Mouse (Mus musculus) embryonic stem cell, embryonic (primary cell): ENCODE results near the gene Hspb1.

Experiments
- CTCF ChIA-PET, 4 experiments: fragments of 300-600 bp in 2 of 4; fragments of 350-600 bp in 2 of 4; sonication (Branson Sonifier 250); formaldehyde crosslinking; loops; one replicate each; lab custom pipeline; 2022; ENCODE audit warnings: inconsistent platforms in 2 of 4; lab: Charles Lee
- POLR2A ChIA-PET, 4 experiments: fragments of 300-600 bp in 2 of 4; fragments of 350-600 bp in 2 of 4; sonication (Branson Sonifier 250); formaldehyde crosslinking; loops; one replicate each; lab custom pipeline; 2022; ENCODE audit warnings: antibody characterized with exemption in 4 of 4, inconsistent platforms in 1 of 4; lab: Charles Lee

The Hspb1 gene

GRCm38 (mm10) chr5:135934481-135935175 is 46.9 kb downstream of the Hspb1 start, which contains the start of gene Ywhag:
TSS of gene Ywhag (minus strand) at chr5:135934616.
- POLR2A ChIA-PET, result interaction anchor here (0.5 to 3.3 kb wide), 131 partner anchors 8 to 1852 kb away, joined by 3 to 221 read pairs (median 5); partner anchors contain the start of genes Hspb1 (in 3 of the 4), Mdh2 (in 3 of the 4), Styxl1 (in 3 of the 4) and Dtx2 (in 2 of the 4)
- CTCF ChIA-PET, result interaction anchor here (0.5 to 1.7 kb wide), 23 partner anchors 13 to 772 kb away, joined by 3 to 19 read pairs (median 5); partner anchors contain the start of gene Sh2b2 (in 1 of the 4)

- CTCF ChIA-PET, result interaction anchor here (0.5 to 1.7 kb wide), 23 partner anchors 14 to 787 kb away, joined by 3 to 19 read pairs (median 5); partner anchors contain the start of gene Sh2b2 (in 1 of the 4)
Measured at GRCm38 (mm10) chr5:135935176-135935523, 47.4 kb downstream of the Hspb1 start.

GRCm38 (mm10) chr5:135935641-135936190 is 48.0 kb downstream of the Hspb1 start:
- CTCF ChIA-PET, result interaction anchor here (0.5 to 1.7 kb wide), 15 partner anchors 8 to 1224 kb away, joined by 3 to 10 read pairs (median 3); partner anchors contain the start of gene Abhd11 (in 1 of the 4)
- POLR2A ChIA-PET, result interaction anchor here (0.6 to 3.3 kb wide), 67 partner anchors 8 to 1397 kb away, joined by 3 to 221 read pairs (median 6); partner anchors contain the start of genes Hspb1 (in 3 of the 4) and Dtx2 (in 1 of the 4)

More at GRCm38 (mm10) chr5:135935176-135935523, 47.4 kb downstream of the Hspb1 start:
- POLR2A ChIA-PET, result interaction anchor here (0.6 to 3.3 kb wide), 103 partner anchors 7 to 1852 kb away, joined by 3 to 221 read pairs (median 7); partner anchors contain the start of genes Hspb1 (in 3 of the 4), Dtx2 (in 2 of the 4), Cldn4 (in 1 of the 4) and Mdh2 (in 1 of the 4)
